Mouse (Mus musculus): Measurements from ENCODE around the gene Ryk.

The Ryk gene

DNA sequence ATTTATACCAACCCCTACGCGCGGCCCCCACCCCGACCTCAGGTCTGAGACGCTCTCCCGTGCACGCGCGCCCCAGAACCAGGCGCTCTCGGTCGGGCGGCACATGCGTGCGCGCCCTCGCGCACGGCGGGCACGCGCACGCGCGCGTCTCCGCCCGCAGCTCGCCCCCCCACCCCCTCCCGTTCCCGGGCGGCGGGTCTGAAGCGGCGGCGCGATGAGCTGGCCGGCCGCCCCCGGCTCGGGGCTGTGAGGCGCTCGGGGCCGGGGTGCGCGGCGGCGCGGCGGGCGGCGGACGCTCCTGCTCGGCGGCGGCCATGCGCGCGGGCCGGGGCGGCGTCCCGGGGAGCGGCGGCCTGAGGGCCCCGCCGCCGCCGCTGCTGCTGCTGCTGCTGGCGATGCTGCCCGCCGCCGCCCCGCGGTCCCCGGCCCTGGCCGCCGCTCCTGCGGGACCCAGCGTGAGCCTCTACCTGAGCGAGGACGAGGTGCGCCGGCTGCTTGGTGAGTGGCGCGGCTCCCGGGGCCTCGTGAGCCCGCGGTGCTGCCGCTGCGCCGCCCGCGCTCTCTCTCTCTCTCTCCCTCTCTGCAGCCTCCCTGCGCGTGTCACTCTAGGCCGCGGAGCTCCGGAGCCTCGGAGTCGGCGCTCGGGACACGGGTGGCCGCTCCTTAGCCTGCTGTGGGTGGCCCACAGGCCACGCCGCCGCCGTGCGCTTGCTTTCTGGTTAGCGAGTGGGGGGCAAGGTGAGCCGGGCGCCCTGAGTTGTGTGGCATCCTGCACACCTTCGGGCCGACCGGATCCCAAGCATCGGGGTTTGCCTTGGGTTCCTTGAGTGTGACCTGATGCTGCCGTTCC, at the start of gene Ryk:
Gene Ryk, plus strand, starts transcription at position 176 of the 850 bp plus-strand sequence.
- peak; percentile 81 for DNase-seq (ENCODE audit: extremely low spot score, low spot score)

DNA sequence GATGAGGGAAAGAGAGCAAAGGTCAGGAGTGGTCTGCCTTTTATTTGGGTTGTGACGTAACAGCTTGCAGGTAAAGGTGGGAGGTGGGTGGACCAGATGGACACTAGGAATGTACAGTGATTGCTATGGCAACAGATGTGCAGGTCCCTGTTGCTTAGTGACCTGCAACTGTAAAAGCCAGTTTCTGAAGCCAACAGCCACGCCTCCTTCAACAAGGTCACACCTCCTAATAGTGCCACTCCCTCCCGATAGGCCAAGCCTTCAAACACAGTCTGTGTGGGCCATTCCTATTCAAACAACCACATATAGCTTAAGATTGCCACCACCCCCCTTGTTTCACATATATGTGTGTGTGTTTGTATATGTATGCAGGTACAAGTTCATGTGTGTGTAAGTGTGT, 45.2 kb upstream of the Ryk start:
- no peak for DNase-seq (ENCODE audit: extremely low spot score, low spot score)

DNA sequence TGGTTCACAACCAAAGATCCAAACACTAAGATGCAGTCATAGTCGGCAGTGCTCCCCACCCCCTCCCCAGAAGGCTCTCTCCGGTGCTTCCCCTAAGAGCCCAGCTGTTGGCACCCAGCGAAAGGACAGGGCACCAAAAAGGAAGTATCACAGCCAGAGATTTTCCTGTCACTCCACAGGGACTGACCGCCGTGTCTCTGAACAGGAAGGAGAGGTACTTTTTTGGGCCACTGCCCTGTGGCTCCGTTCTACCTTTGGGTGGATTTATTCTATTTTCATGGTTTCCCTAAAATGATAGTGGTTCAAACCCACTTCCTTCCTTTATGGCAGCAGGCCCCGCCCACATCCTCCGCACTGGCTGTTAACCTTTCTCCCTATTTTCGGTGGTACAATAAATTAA, 42.9 kb upstream of the Ryk start:
- DNase-seq (ENCODE audit: extremely low spot score, low spot score) = no peak

DNA sequence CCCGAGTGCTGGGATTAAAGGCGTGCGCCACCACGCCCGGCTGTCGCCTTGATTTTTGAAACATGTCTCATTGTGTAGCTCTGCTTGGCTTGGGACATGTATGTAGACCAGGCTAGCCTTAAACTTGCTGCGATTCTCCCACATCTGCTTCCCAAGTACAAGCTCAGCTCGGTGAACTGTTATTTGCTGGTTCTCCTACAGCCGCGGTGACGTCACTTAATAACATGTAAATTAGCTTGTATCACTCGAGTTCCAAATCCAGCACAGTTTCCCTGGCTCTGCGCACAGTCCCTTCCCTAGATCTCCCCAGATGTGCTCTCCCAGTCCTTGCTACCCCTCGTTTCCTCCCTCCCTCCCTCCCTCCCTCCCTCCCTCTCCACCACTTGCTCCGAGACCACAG, 41.9 kb upstream of the Ryk start:
- no peak for DNase-seq (ENCODE audit: extremely low spot score, low spot score)

DNA sequence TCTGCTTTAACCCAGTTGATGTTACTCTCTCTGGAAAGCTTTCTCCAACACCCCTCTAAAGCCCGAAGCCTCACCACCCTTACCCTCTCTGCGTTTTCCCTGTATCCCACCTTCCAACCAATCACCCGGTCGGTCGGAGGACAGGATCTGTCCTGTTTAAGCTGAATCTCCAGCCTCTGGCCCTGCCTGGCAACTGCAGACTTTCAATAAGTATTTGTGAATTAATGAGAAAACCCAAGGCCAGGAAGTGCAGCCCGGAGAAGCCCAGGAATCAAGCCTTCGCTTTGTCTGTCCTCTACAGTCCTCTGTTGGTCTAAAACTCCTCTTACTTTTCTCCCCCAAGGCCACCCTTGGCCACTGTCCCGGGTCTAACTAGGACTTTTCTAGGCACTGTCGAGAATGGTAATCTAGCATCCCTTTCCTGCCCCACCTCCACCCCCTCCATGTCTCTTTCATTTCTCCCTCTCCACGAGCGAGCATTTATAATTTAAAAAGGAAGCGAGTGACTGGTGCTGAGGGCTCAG, 41.4 kb upstream of the Ryk start:
- DNase-seq (ENCODE audit: extremely low spot score, low spot score) = no peak

DNA sequence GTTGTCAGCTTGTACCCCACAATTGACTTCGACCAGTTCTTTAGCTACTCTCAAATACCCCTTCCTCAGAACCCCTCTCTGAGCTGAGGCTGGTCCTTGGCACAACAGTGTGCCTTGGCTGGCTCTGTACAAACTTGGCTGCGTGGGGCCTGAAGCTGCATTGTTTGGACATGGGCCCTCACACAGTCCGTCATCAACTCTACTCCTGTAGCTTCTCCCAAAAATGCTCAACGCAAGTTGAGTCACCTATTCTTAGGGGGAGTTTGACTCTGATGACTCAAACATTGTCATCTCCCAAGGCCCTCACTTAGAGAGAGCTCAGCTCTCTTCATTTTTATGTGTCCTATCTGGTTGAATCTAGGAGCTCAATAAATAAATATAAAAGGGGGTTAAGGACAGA, 36.3 kb upstream of the Ryk start:
- no peak for DNase-seq (ENCODE audit: extremely low spot score, low spot score)

DNA sequence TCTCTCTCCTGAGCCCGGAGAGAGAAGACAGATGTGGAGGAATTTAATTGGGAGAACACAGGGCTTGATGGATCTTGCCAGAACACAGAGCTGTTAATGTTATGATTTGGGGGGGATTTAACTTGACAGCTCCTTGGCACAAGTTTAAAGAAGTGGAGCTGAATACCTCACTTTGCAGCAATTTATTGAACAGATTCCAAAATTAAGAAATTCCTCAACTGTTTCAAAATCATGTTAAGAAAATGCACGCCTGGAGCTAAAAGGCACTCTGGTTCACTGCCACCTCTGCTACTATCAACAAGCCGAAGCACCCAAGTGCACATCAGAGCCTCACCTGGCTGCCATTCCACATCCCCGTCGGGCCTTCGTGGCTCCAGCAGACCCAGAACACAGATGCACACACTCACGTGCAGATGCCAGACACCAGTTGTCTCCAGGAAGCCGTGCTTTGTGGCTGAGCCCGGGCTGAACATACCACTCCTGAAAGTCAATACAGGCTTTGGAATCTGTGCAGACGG, 28.6 kb upstream of the Ryk start:
- no peak for DNase-seq (ENCODE audit: extremely low spot score, low spot score)

DNA sequence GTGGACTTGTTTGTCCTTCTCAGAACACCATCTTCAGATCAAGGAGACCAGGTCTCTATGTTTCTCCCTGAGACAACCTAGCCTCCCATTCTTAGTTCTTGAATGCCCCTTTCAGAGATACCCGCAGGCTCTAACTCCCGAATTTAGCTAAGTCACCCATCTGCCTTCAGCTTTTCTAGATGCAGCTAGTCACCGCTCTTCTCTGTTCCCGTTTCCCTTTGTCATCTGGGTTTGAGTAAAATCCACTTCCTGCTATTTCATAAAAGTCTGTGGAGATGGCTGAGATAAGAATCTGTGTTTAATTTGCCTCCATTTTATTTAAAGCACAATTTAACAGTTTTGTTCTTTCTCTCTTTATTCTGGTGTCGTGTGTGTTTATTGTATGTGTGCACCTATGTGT, 23.5 kb upstream of the Ryk start:
- no peak for DNase-seq (ENCODE audit: extremely low spot score, low spot score)

DNA sequence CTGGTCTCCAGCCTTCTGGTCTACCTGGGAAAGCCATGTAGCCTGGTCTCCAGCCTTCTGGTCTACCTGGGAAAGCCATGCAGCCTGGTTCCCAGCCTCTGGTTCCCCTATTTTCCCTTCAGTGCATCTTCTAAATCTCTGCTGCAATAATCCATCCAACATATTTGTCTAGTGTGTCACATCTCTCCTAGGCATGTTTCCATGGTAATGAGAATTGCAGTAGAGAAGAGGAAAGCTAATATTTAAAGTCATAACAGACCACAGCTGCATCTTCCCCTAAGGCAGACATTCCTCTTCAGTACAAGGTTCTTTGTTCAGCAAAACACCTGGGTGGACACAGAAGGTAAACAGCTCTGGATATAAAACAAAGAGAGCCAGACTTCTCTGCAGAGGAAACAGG, 16.5 kb upstream of the Ryk start:
- DNase-seq (ENCODE audit: extremely low spot score, low spot score) = no peak

DNA sequence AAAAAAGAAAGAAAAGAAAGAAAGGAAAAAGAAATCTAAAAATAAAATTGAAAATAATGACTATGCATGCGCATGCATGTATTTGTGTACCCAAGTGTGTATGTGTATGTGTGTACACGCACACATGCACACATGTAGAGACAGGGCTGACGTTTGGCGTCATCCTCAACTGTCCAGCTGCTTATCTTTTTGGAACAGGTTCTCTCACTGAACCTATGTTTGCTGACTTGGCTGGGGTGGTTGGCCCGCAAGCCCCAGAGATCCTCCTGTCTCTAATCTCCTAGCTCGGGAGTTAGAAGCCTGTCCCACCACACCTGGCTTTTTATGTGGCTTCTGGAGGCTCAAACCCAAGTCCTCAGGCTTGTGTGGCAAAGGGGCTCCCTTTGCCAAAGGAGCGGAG, 6.1 kb upstream of the Ryk start:
- no peak for DNase-seq (ENCODE audit: extremely low spot score, low spot score)

DNA sequence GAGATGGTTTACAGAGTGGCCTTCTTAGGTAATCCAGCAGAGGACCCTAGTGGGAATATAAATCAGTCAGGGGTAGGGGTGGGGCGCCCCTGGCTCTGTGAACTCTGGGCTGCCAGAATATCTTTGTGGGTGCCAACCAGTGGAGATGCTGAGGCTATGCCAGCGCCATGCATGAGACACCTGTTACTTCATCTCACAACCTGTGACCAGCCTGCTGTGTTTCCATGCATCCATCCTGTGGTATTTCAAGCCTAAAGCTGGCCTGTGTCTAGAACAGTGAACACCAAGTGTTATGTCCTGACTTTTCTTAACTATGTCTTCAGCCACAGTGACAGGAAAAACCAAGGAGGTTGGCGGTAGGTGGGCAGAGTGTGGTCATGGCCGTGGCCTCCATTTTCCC, 3.2 kb upstream of the Ryk start:
- DNase-seq (ENCODE audit: extremely low spot score, low spot score) = no peak

DNA sequence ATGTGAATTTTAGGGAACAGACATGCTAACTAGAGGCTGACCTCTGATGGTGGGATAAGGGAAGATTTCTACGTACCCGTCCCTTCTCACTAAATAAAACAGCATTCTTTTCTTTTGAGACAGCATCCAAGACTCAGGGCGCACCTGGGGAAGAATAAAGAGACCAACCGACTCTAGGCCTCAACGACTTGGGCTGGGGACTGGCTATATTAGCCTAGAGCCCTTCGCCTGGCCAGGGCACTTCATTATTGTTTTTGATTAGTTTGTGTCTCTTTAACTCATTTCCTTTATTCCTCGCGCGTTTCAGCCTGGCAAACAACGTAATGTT, 339 bp upstream of the Ryk start:
- DNase-seq (ENCODE audit: extremely low spot score, low spot score) = no peak

DNA sequence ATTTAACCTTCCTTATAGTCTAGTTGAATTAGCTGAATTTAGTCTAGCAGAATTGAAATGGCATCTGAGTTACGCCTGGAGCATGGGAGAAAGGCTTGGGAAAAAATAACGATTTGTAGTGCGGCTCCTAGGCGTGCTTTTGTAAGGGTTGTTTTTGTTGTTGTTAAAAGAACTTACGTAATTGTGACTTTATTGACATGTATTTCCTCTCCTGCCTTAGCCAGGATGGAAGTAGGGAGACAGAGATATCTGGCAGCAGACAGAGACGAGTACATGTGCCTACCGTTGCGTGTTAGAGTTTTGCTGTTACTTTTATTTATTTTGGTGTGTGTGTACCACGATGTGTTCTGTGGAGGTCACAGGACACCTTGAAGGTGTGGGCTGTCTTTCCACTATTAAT, 1.6 kb downstream of the Ryk start:
- DNase-seq (ENCODE audit: extremely low spot score, low spot score) = no peak

DNA sequence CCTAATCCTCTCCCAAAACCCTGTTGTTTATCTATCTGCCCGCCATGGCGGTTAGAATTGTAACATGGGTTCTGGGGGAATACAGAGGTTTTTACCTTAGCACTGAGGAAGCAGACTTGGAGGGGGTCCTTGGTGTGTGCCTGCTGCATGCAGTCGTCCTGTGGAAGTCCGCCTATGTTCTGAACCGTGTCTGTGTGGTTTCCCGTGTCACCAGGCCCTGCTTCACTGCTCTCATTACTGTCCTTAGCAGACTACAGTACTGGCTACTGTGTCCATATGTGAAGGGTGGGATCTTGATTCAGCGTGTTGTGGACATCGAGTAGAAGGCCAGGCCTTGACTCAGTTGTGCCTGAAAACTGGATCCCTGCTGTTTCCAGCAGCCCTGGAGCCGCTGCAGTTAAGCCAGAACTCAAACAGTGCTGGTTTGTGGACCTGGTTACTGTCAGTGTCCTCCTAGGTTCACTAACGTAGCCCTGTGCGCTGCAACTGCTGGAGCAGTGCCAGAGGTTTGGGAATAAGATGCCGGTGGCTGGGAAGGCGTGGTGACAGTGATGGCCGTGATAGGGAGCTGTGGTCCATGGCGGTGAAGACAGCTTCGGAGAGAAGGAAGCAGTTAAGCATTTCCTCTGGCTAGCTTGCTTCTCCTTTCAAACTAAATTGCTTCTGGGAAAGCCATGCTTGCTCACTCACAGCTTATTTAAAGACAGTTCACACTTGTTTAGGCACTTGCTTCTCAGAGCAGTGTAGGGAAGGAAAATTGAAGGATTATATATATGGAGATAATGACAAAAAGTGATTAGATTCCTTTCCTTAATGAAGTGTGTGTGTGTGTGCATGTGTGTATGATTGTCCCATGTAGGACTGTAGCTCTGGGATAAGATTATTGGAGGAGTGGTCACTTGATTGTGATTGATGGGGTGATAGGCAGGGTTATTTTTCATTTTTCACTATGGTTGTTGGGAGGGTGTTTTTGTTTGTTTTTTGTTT, 6.4 kb downstream of the Ryk start:
- no peak for DNase-seq (ENCODE audit: extremely low spot score, low spot score)

DNA sequence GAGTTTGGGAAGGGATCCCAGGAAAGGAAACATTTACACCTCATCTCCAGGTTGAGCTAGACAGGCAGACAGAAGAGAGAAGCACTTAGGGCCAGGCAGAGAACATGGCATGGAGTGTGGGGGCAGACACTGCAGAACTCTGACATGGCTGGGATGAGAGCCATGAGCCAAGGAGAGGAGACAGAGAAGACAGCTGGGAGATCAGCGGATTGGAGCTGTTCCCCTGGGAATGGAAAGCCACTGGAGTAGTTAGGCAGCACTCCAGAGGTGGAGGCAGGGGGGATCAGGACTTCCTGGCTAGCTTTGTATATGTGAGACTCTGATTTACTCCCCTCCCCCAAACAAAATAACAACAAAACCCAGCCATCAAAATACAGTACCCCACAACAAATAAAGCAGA, 7.1 kb downstream of the Ryk start:
- no peak for DNase-seq (ENCODE audit: extremely low spot score, low spot score)

DNA sequence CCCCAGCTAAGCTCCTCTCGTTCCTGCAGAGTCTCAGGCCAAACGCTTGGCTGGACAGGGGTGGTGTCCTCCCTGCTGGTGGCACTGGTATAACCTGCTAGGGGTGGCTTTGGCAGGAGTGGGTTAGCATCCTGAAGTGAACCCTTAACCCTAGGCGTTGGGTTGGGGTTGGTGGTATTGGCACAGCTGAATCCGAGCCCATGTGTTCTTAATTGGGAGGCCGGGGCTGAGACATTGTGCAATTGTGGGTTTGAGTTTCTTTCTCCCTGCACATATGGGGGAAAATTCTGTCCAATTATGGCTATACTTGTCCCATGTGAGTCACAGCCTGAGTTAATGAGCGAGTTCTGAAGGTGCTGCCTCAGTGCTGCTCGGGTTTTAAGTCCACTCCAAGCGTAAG, 7.8 kb downstream of the Ryk start:
- DNase-seq (ENCODE audit: extremely low spot score, low spot score) = no peak

DNA sequence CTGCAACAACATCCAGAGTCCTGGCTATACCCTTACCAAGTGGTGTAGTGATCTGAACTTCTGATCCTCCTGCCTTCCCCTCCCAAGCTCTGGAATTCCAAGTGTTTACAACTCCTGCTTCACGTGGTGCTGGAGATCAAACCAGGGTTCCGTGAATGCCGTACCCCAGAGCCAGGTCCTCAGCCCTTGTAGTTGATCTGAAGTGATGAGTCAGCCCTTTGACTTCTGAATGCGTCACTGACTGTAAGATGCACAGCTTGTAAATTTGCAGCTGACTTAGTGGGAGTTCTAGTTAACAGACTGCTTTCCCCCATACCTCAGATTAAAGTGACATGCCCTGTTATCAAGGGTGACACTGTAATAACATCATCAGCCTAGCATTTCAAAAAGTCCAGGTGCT, 8.9 kb downstream of the Ryk start:
- DNase-seq (ENCODE audit: extremely low spot score, low spot score) = no peak

DNA sequence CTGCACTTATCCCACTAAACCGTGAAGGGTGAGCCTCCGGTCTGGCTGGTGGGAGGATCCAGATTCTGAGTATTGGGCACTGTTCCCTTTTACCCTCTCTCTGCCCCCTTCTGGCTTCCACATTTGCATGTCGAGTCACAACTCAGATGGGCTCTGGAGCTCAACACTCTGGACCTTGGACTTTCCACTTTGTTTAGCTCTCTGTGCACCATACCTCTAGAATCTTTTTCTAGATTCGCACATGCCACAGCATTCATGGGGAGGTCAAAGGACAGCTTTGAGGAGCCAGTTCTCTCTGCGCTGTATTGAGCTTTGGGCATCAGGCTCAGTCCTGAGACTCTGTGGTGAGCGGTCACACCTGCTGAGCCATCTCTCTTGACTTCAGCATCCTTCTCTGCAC, 11.1 kb downstream of the Ryk start:
- no peak for DNase-seq (ENCODE audit: extremely low spot score, low spot score)

DNA sequence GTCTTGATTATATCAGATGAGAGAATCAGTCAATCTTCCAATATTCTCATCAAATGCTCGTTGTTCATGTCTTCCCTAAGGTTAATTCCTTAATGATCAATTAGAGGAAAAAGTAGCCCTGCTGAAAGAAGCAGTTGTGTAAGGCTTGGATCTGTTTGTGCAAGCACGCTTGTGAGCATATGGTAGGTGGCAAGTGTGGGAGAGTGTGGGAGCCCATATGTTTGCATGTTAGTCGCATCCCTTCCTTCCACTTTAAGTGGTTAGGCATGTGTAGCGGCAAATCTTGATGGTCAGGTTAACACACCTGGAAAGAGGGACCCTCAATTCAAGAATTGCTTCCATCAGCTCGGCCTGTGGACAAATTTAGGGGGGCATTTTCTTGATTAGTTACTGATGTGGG, 11.6 kb downstream of the Ryk start:
- DNase-seq (ENCODE audit: extremely low spot score, low spot score) = no peak

DNA sequence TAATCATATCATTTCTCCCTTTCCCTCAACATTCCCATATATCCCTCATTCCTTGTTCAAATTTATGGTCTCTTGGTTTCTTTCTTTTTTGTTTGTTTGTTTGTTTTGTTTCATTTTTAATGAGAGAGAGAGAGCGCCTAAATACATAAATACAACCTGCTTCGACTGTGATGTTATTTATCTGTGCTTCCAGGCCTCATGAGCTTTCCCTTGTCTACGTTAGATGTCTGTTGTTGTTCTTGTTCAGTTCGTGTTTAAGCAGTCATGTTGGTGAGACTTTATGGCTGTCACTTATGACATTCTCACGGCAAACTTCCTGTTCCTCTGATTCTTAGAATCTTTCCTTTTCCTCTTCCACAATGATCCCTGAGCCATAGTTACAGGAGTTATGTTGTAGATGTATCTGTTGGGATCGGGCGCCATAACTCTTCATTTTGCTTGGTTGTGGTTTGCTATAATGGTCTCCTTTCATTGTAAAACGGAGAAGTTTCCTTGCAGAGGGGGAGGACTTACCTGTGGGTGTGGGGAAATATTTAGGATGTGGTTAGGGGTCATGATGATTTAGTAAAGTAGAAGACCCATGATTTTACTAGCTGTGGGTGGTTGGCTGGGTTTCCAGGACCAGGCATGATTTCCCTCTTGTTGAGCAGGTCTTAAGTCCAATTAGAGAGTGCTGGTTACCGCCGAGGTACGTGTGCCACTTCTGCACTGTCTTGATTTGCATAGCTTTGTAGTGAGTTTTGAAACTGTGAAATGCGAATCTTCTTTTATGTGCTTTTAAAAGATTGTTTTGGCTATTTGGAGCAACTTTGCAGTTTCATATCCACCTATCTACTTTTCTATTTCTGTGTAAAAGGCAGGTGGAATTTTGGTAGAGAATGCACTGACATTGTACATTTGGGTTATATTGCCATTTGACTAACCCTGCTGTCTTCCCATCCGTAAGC, 17.6 kb downstream of the Ryk start:
- DNase-seq (ENCODE audit: extremely low spot score, low spot score) = no peak

DNA sequence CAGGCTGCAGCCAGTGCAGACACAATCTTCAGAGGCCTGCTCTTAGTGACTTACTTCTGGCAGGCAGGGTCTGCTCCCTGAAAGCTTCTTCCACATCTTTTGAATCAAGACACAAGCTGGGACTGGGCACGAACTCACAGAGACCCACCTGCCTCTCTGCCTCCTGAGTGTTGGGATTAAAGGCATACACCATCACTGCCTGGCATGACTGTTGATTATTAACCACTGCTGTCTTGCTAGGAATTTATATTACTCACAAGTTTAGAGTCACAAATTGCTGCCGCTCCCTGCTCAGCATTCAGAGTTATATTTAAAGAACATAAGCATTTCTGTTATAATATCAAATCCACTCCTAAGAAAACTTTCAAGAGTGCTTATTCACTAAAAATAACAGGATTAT, 23.1 kb downstream of the Ryk start:
- no peak for DNase-seq (ENCODE audit: extremely low spot score, low spot score)

Data from neural tube, embryonic 10.5 days (tissue).